Mouse (Mus musculus): ENCODE measurements around the gene Ice1. TPM values are rescaled to one million over a fixed set of nuclear protein-coding genes. Genes with fewer than 3 reads are reported as not detected.
A peak's percentile ranks its signal among the peaks of the same experiment; 100 is the strongest.

Gene Ice1
- total RNA-seq, 2 experiments from 2014 or later = 27.5 TPM

- no peak for DNase-seq
Observed at GRCm38 (mm10) chr13:70574216-70574615, 63.2 kb downstream of the Ice1 start.

DNA sequence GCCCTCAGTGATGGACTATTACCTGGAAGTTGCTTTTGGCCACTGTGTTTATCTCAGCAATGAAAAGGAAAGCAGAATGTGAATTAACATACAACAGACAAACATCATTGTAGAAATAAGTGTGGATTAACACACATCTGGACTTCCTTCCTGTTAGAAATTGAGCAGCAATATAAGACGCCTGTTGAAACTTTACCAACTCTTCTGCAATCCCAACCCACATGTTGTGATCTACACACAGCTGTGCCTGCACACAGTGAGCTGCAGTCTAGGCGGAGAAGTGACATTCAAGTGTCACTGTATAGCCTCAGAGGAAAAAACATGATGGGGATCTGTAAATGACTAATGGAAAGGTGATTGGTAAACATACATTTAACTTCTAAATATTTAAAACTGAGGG, 69.5 kb downstream of the Ice1 start:
- DNase-seq = no peak

DNA sequence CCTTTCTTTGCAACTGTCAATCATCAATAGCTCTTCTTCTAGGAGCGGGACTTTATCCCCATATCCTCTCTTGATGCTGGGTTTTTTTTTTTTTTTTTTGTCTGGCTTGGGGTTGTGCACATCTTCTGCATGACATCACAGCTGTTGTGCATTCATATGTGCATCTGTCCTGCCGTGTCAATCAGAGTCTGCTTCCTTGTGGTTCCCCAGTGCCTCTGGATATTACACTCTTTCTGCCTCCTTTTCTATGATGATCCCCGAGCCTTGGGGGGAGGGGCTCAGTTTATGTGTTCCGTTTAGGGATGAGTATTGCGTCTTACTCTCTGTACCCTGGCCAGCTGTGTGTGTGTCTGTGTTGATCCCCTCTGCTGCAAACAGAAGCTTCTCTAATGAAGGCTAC, 84.0 kb downstream of the Ice1 start:
- no peak for DNase-seq

- no peak for DNase-seq
Observed at GRCm38 (mm10) chr13:70547457-70547856, 90.0 kb downstream of the Ice1 start.

GRCm38 (mm10) chr13:70545261-70545660, 92.2 kb downstream of the Ice1 start:
- DNase-seq = peak; percentile 1 to 7

DNA sequence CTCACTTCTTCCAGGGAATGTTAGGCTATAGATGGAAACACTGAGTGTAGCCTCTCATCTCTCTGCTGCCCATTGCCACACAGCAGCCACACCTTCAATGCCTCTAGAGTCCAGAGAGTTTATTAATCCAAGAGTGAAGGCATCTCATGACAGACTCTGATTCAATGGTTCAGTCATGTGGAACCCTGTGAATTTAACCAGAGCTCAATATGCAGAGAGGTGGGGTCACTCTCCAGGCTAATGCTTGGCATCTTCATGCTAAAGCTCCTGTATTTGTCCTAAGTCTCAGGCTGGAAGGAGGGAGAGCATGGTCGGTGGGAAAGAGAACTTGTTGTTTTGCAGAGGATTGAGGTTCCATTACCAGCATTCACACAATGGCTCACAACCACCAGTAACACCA, 97.6 kb downstream of the Ice1 start:
- no peak for DNase-seq

DNA sequence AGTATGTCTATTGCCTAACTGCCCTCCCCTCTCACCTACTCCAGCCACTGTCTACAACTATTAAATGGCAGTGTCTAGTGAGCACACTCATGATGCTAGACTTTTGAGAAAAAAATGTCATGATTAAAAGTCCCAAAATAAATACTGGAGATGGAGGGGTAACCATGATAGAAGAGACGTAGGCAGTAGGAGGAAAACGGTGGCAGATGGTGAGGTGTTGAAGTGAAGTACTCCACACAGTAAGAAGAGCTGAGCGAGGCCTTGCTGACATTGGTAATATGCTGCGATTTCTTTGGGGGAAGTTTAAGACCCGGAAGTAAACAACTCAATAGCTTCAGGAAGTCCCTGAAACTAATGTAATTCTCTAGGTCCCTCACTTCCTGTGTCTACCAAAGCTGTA, 104.0 kb downstream of the Ice1 start:
- no peak for DNase-seq

DNA sequence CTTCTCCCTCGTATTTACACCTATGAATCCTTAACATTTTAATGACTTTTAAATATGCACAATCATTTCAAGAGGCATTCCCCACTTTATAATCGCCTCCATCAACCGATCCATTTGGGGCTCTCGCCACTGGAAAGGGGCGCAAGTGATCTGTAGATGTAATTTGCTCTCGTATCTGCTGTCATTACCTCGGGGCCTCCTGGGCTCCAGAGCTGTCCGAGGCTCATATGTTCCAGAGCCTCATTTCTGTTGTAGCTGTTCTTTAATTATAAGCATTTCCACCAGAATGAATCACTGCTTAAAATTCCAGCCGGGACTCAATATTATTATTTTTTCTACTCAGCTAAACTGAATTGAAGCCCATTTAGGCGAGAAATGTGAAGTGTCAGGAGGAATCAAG, 104.7 kb downstream of the Ice1 start:
- DNase-seq = no peak

DNA sequence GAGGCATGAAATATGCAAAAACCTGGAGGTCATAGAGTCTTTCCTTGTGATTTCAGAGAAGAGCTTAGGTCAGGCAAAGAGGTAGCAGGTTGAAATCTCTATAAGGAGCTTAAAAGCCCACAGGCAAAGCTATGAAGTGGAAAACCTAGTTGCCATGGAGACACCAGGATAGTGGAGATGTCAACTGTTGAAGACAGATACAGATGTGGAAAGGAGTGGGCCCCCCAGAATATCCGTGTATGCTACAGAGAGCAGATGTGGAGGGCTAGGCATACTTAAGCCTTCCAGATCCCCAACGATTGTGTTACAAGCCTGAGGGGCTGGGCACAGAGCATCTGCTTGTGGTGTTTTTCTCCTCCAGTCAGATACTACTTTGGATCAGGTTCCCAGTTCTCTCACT, 119.8 kb downstream of the Ice1 start:
- DNase-seq = no peak

GRCm38 (mm10) chr13:70515004-70515403, 122.4 kb downstream of the Ice1 start:
- DNase-seq = no peak

DNA sequence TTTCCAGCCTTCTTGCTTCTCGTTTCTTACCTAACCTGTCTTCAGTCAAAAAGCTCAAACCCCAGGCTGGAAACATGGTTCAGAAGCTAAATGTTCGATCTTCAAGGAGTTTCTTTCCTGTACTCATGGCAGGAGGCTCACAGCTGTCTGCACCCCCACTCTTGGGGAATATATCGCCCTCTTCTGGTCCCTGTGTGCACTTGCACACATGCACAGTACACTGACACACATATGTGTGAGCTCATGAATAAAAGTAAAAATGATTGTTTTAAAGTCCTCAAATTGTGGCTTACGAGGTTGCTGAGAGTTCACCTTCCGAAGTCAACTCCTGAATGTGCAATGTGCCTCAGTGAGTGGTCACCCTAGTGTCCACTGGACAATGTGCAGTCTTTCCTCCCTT, 127.2 kb downstream of the Ice1 start:
- DNase-seq = no peak

DNA sequence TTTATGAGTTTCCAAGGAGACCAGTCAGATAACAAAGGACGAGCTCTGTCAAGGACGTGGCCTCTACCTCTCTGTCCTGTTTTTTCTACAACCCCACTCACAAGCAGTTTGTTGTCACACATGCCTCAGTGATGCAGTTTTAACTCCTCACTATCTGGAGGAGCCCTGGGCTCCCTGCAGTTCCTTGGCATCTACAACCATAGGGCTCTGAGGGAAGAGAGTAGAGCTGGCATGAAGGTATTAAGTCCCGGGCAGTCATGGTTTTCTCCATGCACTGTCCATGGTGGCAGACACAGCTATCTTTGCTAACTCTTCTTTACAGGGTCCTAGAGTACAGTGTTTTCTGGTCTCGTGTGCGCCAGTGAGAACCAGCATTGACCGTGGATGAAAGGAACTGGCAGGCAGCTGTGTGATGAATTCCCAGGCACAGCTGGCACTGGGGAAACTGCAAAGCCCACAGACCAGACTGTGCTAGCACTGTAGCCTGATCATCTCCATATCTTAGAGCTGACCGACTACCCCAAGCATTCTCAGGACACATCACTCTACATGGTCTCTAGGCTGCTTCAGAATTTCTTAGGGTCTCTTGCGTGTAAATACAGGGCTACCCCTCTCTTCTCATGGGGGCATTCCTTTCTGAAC, 127.9 kb downstream of the Ice1 start:
- no peak for DNase-seq

GRCm38 (mm10) chr13:70508708-70509374, 128.6 kb downstream of the Ice1 start:
- no peak for DNase-seq

Other genes with a start within 250 kb of the Ice1 start
- gene Adamts16, start 204.2 kb upstream of the Ice1 start, total RNA-seq (2021) = 1 to 10 TPM; 1.0 to 2.1 TPM

Measured in adrenal gland, postnatal 36 days (tissue).